Mouse (Mus musculus) E14TG2a.4 (cell line): ENCODE data around the gene Nosip.

Experiments used
- H3K27me3 ChIP-seq: 2 replicates; pipeline ENCODE4 v1.6.1; 2014; ENCODE audit warnings: low read length, control low read depth; ENCODE audit not compliant: insufficient read depth
- H3K36me3 ChIP-seq: 2 replicates; pipeline ENCODE4 v1.6.1; 2014; ENCODE audit warnings: low read length, control low read depth; ENCODE audit not compliant: insufficient read depth
- H3K4me1 ChIP-seq: replicated peaks from 2 replicates; pipeline ENCODE4 v1.6.1; 2014; ENCODE audit warnings: low read depth, low read length, control low read depth
- H3K4me3 ChIP-seq: replicated peaks from 2 replicates; pipeline ENCODE4 v1.5.1; 2014; ENCODE audit warnings: mild to moderate bottlenecking, low read length
- H3K9me3 ChIP-seq: 2 replicates; pipeline ENCODE4 v1.6.1; 2014; ENCODE audit warnings: low read length, control low read depth
- CTCF ChIP-seq: conservative IDR thresholded peaks from 2 replicates; pipeline ENCODE4 v1.5.1; 2014; ENCODE audit warnings: low read length
- NANOG ChIP-seq: IDR thresholded peaks from 2 replicates; pipeline ENCODE4 v1.6.1; 2014; ENCODE audit warnings: borderline replicate concordance, low read length, mixed read lengths
- POU5F1 ChIP-seq: IDR thresholded peaks from 2 replicates; pipeline ENCODE4 v1.6.1; 2014; ENCODE audit warnings: low read length, borderline replicate concordance

The Nosip gene

DNA sequence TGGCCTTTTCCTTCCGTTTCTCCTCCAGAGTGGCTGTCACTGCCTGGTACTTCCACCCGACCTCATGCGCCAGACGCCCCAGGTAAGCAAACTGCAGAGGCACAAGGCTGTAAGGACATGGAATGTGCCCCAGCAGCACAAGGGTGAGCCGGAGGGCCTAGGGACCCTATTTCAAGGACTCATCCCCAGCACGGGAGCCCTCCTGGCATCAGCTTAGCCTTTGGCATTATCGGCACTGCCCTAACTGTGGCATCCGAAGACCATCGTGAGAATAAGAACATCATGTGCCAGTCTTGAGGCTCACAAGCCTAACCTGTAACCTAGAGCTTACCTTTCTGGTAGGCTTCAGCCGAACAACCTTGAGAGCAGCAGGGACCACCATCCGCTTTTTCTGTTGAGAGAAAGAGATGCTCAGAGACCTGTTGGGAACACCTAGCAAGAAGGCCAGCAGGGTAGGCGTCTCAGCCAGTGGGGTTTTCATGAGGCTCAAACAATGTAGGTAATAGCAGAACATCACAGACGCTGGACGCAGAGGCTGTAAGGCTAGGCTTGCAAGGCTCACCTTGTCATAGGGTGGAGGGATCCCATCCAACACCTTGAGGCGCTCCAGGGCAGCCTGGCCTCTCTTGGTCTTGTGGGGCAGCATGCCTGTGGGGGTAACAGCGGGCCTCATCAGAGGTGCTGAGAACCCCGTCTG lies 64.1 kb downstream of the Nosip start:
- H3K9me3 ChIP-seq: no peaks in the 10 kb centered on the region
- peak overlapping the region; percentile 92 for H3K4me3 ChIP-seq
- no peaks in the 10 kb centered on the region for H3K27me3 ChIP-seq
- H3K36me3 ChIP-seq: peaks cover 53% of the 10 kb centered on the region
- TF ChIP-seq CTCF (no peak), NANOG (no peak), POU5F1 (no peak)
- peaks cover 32% of the 10 kb centered on the region for H3K4me1 ChIP-seq

GRCm38 (mm10) chr7:45126844-45127699 lies 64.8 kb downstream of the Nosip start:
- TF ChIP-seq CTCF (peak; percentile 21; the same call in 1 of the 2 replicates), POU5F1 (no peak), NANOG (no peak)
- no peaks in the 10 kb centered on the region for H3K9me3 ChIP-seq
- H3K27me3 ChIP-seq: no peaks in the 10 kb centered on the region
- H3K4me1 ChIP-seq: peaks cover 32% of the 10 kb centered on the region
- peak overlapping the region; percentile 92 for H3K4me3 ChIP-seq
- peaks cover 45% of the 10 kb centered on the region for H3K36me3 ChIP-seq
